Mouse (Mus musculus) forebrain, postnatal 0 days (tissue): ENCODE measurements around the gene Zfp512. TPM values are rescaled to one million over a fixed set of nuclear protein-coding genes. Genes with fewer than 3 reads are reported as not detected.
A peak's percentile ranks its signal among the peaks of the same experiment; 100 is the strongest.
"Not testable (repeated sequence)": the region's sequence is repeated elsewhere in the genome, so short reads cannot be mapped to it uniquely, and the experiment has no call there.

ENCODE experiments used
- ATAC-seq: fragments of 200-750 bp; cut with Nextera tagmentation; 2 replicates; pipeline ENCODE4 v1.8.0; 2017; ENCODE audit warnings: mild to moderate bottlenecking, moderate library complexity
- DNase-seq: peaks from one replicate; pipeline ENCODE4 v3.0.0-alpha.2; 2015
- H3K27ac ChIP-seq: fragments of 300-500 bp; sonication (generic); 2 replicates; pipeline ENCODE4 v1.5.1; 2014; ENCODE audit warnings: low read depth, mild to moderate bottlenecking, antibody characterized with exemption, low read length, moderate library complexity, mixed read lengths
- H3K27me3 ChIP-seq: fragments of 300-500 bp; sonication (generic); 2 replicates; pipeline ENCODE4 v1.6.1; 2014; ENCODE audit warnings: mild to moderate bottlenecking, low read length, mixed read lengths; ENCODE audit not compliant: insufficient read depth
- H3K36me3 ChIP-seq: fragments of 300-500 bp; sonication (generic); 2 replicates; pipeline ENCODE4 v1.6.1; 2014; ENCODE audit warnings: mild to moderate bottlenecking, moderate library complexity; ENCODE audit not compliant: insufficient read depth
- H3K4me1 ChIP-seq: fragments of 300-500 bp; sonication (generic); 2 replicates; pipeline ENCODE4 v1.6.1; 2014; ENCODE audit warnings: antibody characterized with exemption; ENCODE audit not compliant: insufficient read depth
- H3K4me2 ChIP-seq: fragments of 300-500 bp; sonication (generic); 2 replicates; pipeline ENCODE4 v1.6.1; 2014; ENCODE audit warnings: low read depth, mild to moderate bottlenecking, moderate library complexity
- H3K4me3 ChIP-seq: fragments of 300-500 bp; sonication (generic); 2 replicates; pipeline ENCODE4 v1.5.1; 2014; ENCODE audit warnings: low read depth, low read length, mixed read lengths
- H3K9ac ChIP-seq: fragments of 300-500 bp; sonication (generic); 2 replicates; pipeline ENCODE4 v1.6.1; 2014; ENCODE audit warnings: mild to moderate bottlenecking
- H3K9me3 ChIP-seq: fragments of 300-500 bp; sonication (generic); 2 replicates; pipeline ENCODE4 v1.6.1; 2016; ENCODE audit warnings: low read length
- CTCF ChIP-seq: sonication (generic); IDR thresholded peaks from 2 replicates; pipeline ENCODE4 v1.5.1; 2016; ENCODE audit warnings: antibody characterized with exemption, control low read depth, low read depth
- WGBS: fragments of 180-500 bp; shearing (Covaris S2); extraction: QIAGEN DNeasy Blood & Tissue Kit; methylation state at CpG from one replicate; pipeline ENCODE4 v1.1.7; 2014; 5-methylcytosine and 5-hydroxymethylcytosine counted together
- polyA plus RNA-seq: library from polyadenylated mRNA; unstranded; fragments of >200 nt; fragmentation: Nextera tagmentation; extraction: Ambion mirVana; gene quantifications from 2 replicates; pipeline ENCODE4 v1.2.1, GENCODE M21; 2015
- total RNA-seq: library from RNA; depleted of rRNA; stranded (reverse); fragments of >200 nt; gene quantifications from 2 replicates; pipeline ENCODE4 v1.2.3, GENCODE M21; 2014; rRNA removed

Gene Zfp512
- total RNA-seq (85.0 and 101 TPM in 2 replicates), polyA plus RNA-seq (60.3 and 80.2 TPM in 2 replicates)

DNA sequence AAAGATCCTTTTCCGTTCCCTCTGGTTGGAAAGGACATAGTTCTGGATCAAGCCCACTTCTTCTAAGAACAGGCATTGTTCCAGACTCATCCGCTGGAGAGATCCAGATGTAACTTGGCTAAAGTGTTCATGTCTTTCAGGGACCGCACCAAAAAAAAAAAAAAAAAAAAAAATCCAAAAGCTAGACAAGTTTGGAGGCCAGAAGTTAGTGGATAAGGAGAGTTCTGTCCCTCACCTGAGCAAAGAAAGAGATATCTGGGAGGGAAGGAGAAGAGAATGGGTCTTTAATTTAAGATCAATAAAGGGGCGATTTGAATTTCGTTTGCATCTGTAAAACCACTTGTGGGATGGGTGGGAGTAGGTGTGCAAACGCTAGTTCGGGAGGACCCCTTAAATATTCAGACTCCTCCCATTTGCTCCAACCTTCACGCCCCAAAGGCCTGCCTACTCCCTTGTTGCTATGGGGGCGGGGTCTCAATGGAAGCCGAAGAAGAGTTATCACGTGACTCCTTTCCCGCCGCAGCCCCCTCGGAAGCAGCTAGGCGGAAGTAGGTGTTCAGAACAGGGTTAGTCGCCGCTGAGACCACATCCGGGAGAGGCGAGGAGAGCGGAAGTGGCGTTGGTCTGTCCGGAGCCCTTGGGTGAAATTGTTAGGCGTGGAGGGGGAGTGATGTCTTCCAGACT, at the start of gene Zfp512:
Zfp512 (plus strand) TSS at position 554 of the 684 bp plus-strand sequence.
- Histone ChIP-seq H3K9ac (peak within 1 kb of the TSS; percentile 57), H3K9me3 (no peaks in the 10 kb centered on the region), H3K4me1 (peaks cover 14% of the 10 kb centered on the region; the same call in 1 of the 2 replicates), H3K4me3 (peak within 1 kb of the TSS; percentile 54), H3K4me2 (peak within 1 kb of the TSS; percentile 71), H3K27ac (no peak within 1 kb of the TSS), H3K36me3 (no peaks in the 10 kb centered on the region), H3K27me3 (no peaks in the 10 kb centered on the region)
- ATAC-seq = peak; percentile 99
- WGBS = 7% methylated on average over 23 of the region's 23 CpGs
- peak; percentile 45 for TF ChIP-seq CTCF
- DNase-seq = peak; percentile 95

DNA sequence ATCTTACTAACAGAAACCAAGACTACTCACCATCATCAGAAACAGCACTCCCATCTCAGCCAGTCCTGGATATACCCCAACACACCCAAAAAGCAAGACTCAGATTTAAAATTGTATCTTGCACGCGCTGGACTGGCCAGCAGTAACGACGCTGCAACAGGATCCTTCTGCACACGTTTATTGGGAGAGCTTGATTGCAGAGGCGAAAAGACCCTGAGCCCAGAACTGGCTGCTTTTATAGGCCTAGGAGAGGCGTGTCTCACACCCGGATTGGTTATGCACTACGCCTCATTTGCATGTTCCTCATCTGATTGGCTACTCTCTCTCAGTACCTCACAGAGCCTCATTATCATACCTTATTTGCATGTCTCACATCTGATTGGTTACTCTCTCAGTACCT, 17.5 kb upstream of the Zfp512 start:
- WGBS = 93% methylated on average over 9 of the region's 9 CpGs
- H3K4me2 ChIP-seq = not testable (repeated sequence)

DNA sequence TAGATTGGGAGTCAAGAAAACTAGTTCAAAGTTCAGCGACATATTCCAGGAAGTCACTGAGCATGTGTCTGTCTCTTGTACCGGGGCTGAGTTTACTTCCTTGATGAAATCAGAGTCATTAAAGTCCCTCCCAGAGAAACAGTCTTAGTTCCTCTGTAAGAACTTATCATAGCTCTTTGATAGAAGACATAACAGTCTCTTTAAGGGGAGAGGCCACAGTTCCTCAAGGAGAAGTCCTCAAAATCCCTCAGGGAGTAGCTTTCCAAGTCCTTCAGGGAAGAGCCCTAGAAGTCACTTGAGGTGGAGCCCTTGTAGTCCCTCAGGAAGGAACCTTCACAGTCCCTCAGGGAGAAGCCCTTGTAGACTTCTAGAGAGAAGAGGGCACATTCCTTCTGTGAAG, 895 bp upstream of the Zfp512 start:
- no peak for TF ChIP-seq CTCF
- Histone ChIP-seq H3K27me3 (no peaks in the 10 kb centered on the region), H3K4me2 (no peak overlapping the region), H3K9me3 (no peaks in the 10 kb centered on the region), H3K27ac (no peak overlapping the region), H3K4me3 (no peak overlapping the region), H3K9ac (no peak overlapping the region), H3K4me1 (peaks cover 14% of the 10 kb centered on the region; the same call in 1 of the 2 replicates), H3K36me3 (no peaks in the 10 kb centered on the region)
- ATAC-seq (no peak), DNase-seq (no peak)
- WGBS = 93% methylated on average over 2 of the region's 2 CpGs

More for the DNA sequence above, 17.5 kb upstream of the Zfp512 start:
- not testable (repeated sequence) for H3K36me3 ChIP-seq, ATAC-seq, H3K4me3 ChIP-seq, H3K9me3 ChIP-seq, H3K27ac ChIP-seq, H3K9ac ChIP-seq, H3K4me1 ChIP-seq, DNase-seq, H3K27me3 ChIP-seq

DNA sequence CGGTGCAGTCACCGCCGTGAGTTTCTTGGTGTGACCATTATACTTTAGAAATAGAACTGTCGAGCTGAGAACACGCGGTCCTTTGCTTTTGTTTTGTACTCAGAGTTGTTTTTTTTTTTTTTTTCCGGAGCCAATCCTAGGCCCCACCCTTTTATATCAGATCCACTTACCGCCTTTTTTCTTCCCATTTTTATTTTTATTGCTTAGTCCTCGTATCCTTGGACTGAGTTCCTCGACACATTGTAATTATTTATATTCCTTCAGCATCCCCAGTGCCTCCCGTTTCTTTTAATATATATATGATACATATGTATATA, 289 bp downstream of the Zfp512 start:
- Histone ChIP-seq H3K4me3 (peak overlapping the region; percentile 54), H3K9ac (peak overlapping the region; percentile 57), H3K27ac (no peak overlapping the region), H3K36me3 (no peaks in the 10 kb centered on the region; the same call in 1 of the 2 replicates), H3K9me3 (no peaks in the 10 kb centered on the region), H3K4me2 (peak overlapping the region; percentile 71), H3K27me3 (no peaks in the 10 kb centered on the region), H3K4me1 (peaks cover 14% of the 10 kb centered on the region; the same call in 1 of the 2 replicates)
- WGBS = 2% methylated on average over 11 of the region's 11 CpGs
- DNase-seq (no peak), ATAC-seq (no peak)
- no peak for TF ChIP-seq CTCF

DNA sequence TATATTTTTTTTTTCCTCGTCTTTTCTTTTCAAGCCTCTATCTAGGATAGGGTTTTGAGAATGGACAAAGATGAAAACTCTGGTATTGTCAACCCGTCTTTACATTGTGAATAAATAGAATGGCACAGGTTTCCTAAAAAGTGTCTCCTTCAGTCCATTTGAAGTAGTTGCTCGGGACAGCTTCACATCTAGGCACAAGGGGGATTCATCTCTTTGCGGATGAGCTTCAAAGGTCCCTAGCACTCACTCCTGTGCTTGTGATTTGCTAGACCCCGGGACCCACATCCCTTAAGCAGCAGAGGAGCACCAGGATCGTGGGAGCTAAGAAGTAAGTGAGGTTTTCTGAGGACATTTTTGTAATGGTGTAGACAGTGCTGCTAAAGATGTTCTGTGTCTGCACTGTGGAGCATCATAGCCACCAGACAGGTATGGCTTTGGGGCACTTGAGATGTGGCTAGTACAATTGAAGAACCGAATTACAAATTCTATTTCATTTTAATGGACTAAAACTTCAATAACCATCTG, 717 bp downstream of the Zfp512 start:
- no peaks in the 10 kb centered on the region for H3K27me3 ChIP-seq
- H3K4me2 ChIP-seq = peak overlapping the region; percentile 71
- H3K4me3 ChIP-seq = peak overlapping the region; percentile 54
- H3K9ac ChIP-seq = peak overlapping the region; percentile 57
- no peaks in the 10 kb centered on the region for H3K9me3 ChIP-seq
- peaks cover 14% of the 10 kb centered on the region; the same call in 1 of the 2 replicates for H3K4me1 ChIP-seq
- no peak for TF ChIP-seq CTCF
- 15% methylated on average over 7 of the region's 7 CpGs for WGBS
- ATAC-seq = no peak
- no peak overlapping the region for H3K27ac ChIP-seq
- H3K36me3 ChIP-seq = no peaks in the 10 kb centered on the region; the same call in 1 of the 2 replicates
- peak; percentile 37 for DNase-seq

DNA sequence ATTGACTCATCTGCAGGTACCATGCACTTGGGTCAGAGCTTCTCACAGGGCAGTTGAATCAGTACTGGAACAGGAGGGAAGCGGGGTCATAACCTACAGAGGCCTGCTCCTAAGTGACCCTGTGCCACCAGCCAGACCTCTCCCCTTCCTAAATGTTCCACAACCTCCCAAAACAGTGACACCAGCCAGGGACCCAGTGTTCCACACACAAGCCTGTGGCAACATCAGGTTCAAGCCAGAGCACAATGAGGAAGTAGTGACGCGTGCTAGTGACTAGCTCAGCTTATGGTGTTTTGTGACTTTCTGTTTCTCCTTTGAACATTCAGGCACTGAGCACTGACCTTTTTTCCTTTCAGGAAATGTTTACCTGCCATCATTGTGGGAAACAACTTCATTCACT, 15.6 kb downstream of the Zfp512 start:
- WGBS = 96% methylated on average over 3 of the region's 3 CpGs
- no peak for TF ChIP-seq CTCF
- ATAC-seq (no peak), DNase-seq (no peak)
- H3K27ac ChIP-seq = no peak overlapping the region
- no peaks in the 10 kb centered on the region for H3K4me1 ChIP-seq
- no peak overlapping the region for H3K4me2 ChIP-seq
- H3K9ac ChIP-seq = no peak overlapping the region
- peaks cover 64% of the 10 kb centered on the region for H3K36me3 ChIP-seq
- no peaks in the 10 kb centered on the region for H3K27me3 ChIP-seq
- H3K4me3 ChIP-seq = no peak overlapping the region
- H3K9me3 ChIP-seq = no peaks in the 10 kb centered on the region

GRCm38 (mm10) chr5:31469711-31470110, 17.5 kb downstream of the Zfp512 start:
- DNase-seq = no peak
- H3K27ac ChIP-seq = no peak overlapping the region
- H3K27me3 ChIP-seq = no peaks in the 10 kb centered on the region
- WGBS = 91% methylated on average over 6 of the region's 6 CpGs
- H3K9me3 ChIP-seq = no peaks in the 10 kb centered on the region
- ATAC-seq = no peak
- H3K4me1 ChIP-seq = no peaks in the 10 kb centered on the region
- H3K36me3 ChIP-seq = peaks cover 83% of the 10 kb centered on the region
- H3K4me2 ChIP-seq = no peak overlapping the region
- no peak for TF ChIP-seq CTCF
- H3K4me3 ChIP-seq = no peak overlapping the region
- H3K9ac ChIP-seq = no peak overlapping the region
